Comparison of ENCODE assay signal across 13 mouse cellular contexts in genomic region chr10:42635046-42635445, GRCm38 (mm10). TPM values are rescaled to one million over a fixed set of nuclear protein-coding genes. Genes with fewer than 3 reads are reported as not detected.
DNase-seq lines count a peak whose midpoint lies in the region; ATAC-seq and TF ChIP-seq lines count a peak whose summit lies in the region.
"Had no signal": no experiment of that assay in that cellular context is flagged by ENCODE, and none has a peak within 500 bp of the region (broad histone marks: within the 10 kb centered on the region; RNA-seq: fewer than 3 reads in every experiment).

No protein-coding gene starts in this region.

- TF ChIP-seq CTCF in hindbrain, postnatal 0 days (IDR thresholded peaks at IDR 0.05; ENCODE audit: low read depth) = no peak

- no peak overlapping the region for H3K27ac ChIP-seq in heart, embryonic 16.5 days (ENCODE audit: low read length)
- H3K27ac ChIP-seq in hindbrain, postnatal 0 days = no peak overlapping the region
- H3K27ac ChIP-seq: left cerebral cortex, adult 2 months; neural tube, embryonic 12.5 days had no signal

- ATAC-seq in heart, embryonic 16.5 days (replicated peaks; ENCODE audit: extremely low read depth, insufficient read depth, low FRiP score) = no peak
- no peak for ATAC-seq in hindbrain, postnatal 0 days
- no peak for ATAC-seq in activated CD4-positive, CD25-positive, alpha-beta regulatory T cell, adult 4 months
- ATAC-seq: lung, postnatal 0 days had no signal

- peak overlapping the region; percentile 37 for H3K4me3 ChIP-seq in heart, embryonic 16.5 days (ENCODE audit: low read length)
- H3K4me3 ChIP-seq in hindbrain, postnatal 0 days (ENCODE audit: low read length) = no peak overlapping the region
- H3K4me3 ChIP-seq: left cerebral cortex, adult 2 months had no signal

- intact Hi-C loops in heart, postnatal 14 days (cut with DNase I) = no loop called here

- H3K9ac ChIP-seq in heart, embryonic 16.5 days (ENCODE audit: low read length) = no peak overlapping the region
- no peak overlapping the region for H3K9ac ChIP-seq in hindbrain, postnatal 0 days (replicated peaks; ENCODE audit: low read length)
- H3K9ac ChIP-seq: neural tube, embryonic 12.5 days had no signal

- H3K27me3 ChIP-seq in heart, embryonic 16.5 days (ENCODE audit: control insufficient read depth, insufficient read depth, low read length) = peaks cover 64% of the 10 kb centered on the region
- peaks cover 59% of the 10 kb centered on the region for H3K27me3 ChIP-seq in hindbrain, postnatal 0 days (ENCODE audit: insufficient read depth, low read length)

- 8% methylated on average over 11 of the region's 11 CpGs for WGBS in heart, embryonic 16.5 days
- 2% methylated on average over 11 of the region's 11 CpGs for WGBS in hindbrain, postnatal 0 days

- H3K4me2 ChIP-seq in heart, embryonic 16.5 days (ENCODE audit: low read depth, low read length) = peak overlapping the region; percentile 49; the same call in 1 of the 2 replicates
- H3K4me2 ChIP-seq in hindbrain, postnatal 0 days (ENCODE audit: low read depth, low read length) = 0 out of 2 replicates have a peak overlapping the region, but pooled peaks have one; percentile 31

- no peaks in the 10 kb centered on the region for H3K36me3 ChIP-seq in heart, embryonic 16.5 days (ENCODE audit: control insufficient read depth, insufficient read depth)
- H3K36me3 ChIP-seq in hindbrain, postnatal 0 days (ENCODE audit: insufficient read depth, low read length) = no peaks in the 10 kb centered on the region
- H3K36me3 ChIP-seq: neural tube, embryonic 12.5 days had no signal

- H3K4me1 ChIP-seq in heart, embryonic 16.5 days (ENCODE audit: control insufficient read depth, insufficient read depth, low read length) = peaks cover 24% of the 10 kb centered on the region
- peaks cover 6% of the 10 kb centered on the region; the same call in 1 of the 2 replicates for H3K4me1 ChIP-seq in hindbrain, postnatal 0 days (ENCODE audit: insufficient read depth, low read length)

- no peak for DNase-seq in heart, postnatal 14 days
- DNase-seq in retina, embryonic 14.5 days (ENCODE audit: low spot score) = peak; percentile 16
- no peak for DNase-seq in retina, postnatal 1 day
- no peak for DNase-seq in hindbrain, postnatal 0 days (ENCODE audit: low spot score)
- DNase-seq in cerebellum, postnatal 4 days (ENCODE audit: low spot score in 2 of 2) = no peak
- DNase-seq: gastrocnemius, postnatal 25 days; kidney, adult 9 months; right cerebral cortex, postnatal 25 days had no signal

- no peaks in the 10 kb centered on the region for H3K9me3 ChIP-seq in heart, embryonic 16.5 days (replicated peaks; ENCODE audit: control insufficient read depth, low read length)
- no peaks in the 10 kb centered on the region for H3K9me3 ChIP-seq in hindbrain, postnatal 0 days (ENCODE audit: low read length)
- H3K9me3 ChIP-seq: neural tube, embryonic 12.5 days had no signal

RNA-seq across cellular contexts. Expression of gene Ostm1, which starts 51.4 kb away (rescaled TPM):
- polyA plus RNA-seq in heart, embryonic 16.5 days (2015; fragmentation: Nextera tagmentation; extraction: Ambion mirVana) = 17.6 and 24.0 TPM in 2 replicates
- total RNA-seq in heart, postnatal 14 days (2021) = 10 to 100 TPM; 18.0 to 18.2 TPM
- total RNA-seq in hindbrain, postnatal 0 days (2014; rRNA removed) = 37.0 and 43.1 TPM in 2 replicates
- 36.8 and 39.2 TPM in 2 replicates for polyA plus RNA-seq in hindbrain, postnatal 0 days (2015; fragmentation: Nextera tagmentation; extraction: Ambion mirVana)
- 10 to 100 TPM; 35.5 to 46.7 TPM for polyA plus RNA-seq in activated CD4-positive, CD25-positive, alpha-beta regulatory T cell, adult 4 months (2017; shearing (Covaris generic))

RNA-seq across cellular contexts. Expression of gene Nr2e1, which starts 51.6 kb away (rescaled TPM):
- not detected in 2 replicates for polyA plus RNA-seq in heart, embryonic 16.5 days (2015; fragmentation: Nextera tagmentation; extraction: Ambion mirVana)
- total RNA-seq in heart, postnatal 14 days (2021) = not detected
- 0.10 TPM in 1 of 2 replicates, not detected in the other for total RNA-seq in hindbrain, postnatal 0 days (2014; rRNA removed)
- not detected in 2 replicates for polyA plus RNA-seq in hindbrain, postnatal 0 days (2015; fragmentation: Nextera tagmentation; extraction: Ambion mirVana)
- polyA plus RNA-seq in activated CD4-positive, CD25-positive, alpha-beta regulatory T cell, adult 4 months (2017; shearing (Covaris generic)) = not detected
- total RNA-seq: gastrocnemius, postnatal 25 days had no signal
- polyA plus RNA-seq: lung, postnatal 0 days; neural tube, embryonic 12.5 days had no signal
